Mouse (Mus musculus) liver, embryonic 14 days (tissue): ENCODE measurements around the gene Trappc5. TPM values are rescaled to one million over a fixed set of nuclear protein-coding genes. Genes with fewer than 3 reads are reported as not detected.

Source experiments
- polyA plus RNA-seq: library from polyadenylated mRNA; depleted of rRNA; stranded (reverse); fragments of >200 nt; gene quantifications from 2 replicates; pipeline ENCODE4 v1.2.3, GENCODE M21; 2012; rRNA removed

Gene Trappc5
- polyA plus RNA-seq, result 12.6 and 13.2 TPM in 2 replicates

DNA sequence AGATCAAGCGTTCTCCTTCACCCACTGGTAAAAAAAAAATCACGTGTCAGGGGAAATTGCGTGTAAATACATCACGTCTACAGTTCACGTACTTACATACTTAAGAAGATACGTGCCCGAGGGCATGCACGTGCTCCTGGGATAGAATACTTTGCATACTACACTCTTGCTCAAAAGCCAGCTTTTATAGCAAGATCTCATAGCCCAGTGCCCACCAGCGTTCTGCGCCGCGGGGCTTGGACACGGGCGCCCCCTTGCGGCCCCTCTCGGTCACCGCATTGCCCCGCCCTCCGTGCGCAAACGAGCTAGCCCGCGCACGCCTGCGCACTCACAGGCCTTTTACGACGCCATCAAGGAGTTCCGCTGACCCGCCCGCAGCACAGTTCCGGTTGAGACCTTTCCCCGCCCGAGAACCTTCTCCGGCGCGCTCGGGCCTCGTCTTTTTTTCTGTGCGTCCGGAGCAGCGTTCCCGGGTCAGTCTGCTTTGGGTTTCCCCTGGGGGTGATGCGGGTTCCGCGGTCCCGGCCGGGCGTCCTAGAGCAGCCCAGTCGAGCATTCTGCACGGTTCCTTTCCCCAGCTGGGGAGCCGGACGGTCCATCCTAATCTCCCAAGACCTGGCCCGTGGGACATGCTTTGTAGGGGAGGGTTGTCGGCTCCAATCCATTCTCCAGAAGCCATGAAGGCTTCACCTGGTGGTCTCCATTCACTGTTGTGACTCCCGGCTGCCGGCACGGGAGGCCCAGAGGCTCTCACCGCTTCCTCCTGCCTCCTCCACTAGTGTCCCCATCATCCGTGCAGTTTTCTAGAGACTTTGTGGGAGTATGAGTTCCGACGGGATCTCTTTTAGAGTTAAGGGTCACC lies at the start of gene Trappc5:
Gene Trappc5, plus strand, starts transcription at position 169 of the 862 bp plus-strand sequence.

DNA sequence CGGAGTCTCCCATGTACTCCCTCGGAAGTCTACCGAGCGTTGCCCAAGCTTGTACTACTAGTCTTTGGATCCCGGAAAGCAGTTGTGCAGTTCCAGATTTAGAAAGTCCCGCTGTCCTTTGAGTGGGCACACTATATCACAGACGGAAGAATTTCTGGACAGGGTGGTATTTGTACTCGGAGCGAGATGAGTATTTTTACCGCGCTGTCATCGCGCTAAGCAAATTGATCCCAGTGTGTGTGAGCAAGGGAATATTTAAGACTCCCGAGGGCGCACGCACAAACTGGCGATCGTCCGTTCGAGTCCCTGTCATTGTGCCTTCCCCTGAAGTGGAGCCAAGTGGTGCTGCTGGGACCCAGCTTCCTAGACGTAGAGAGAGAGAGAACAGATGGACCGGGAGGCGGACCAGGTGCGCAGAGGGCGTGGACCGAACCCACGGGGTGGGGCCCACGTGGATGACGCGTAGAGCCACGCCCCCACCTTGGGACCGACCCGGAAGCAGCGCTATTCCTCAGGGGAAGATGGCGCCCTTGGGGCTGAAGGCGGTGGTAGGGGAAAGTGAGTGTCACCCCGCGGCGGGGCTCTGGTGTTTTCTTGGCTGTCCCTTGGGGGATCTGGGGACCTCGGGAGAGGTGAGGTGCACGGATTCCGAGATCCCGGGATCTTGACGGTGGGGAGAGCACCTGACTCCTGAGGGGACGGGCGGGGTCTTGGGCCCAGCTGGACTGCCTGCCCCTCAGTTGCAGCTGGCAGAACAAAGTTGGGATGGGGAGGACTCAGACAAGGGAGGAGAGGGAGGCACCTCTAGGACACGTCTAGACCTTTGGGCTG lies 45.2 kb upstream of the Trappc5 start, which contains the start of gene Stxbp2:
Gene Stxbp2, plus strand, starts transcription at position 309 of the 831 bp plus-strand sequence.

DNA sequence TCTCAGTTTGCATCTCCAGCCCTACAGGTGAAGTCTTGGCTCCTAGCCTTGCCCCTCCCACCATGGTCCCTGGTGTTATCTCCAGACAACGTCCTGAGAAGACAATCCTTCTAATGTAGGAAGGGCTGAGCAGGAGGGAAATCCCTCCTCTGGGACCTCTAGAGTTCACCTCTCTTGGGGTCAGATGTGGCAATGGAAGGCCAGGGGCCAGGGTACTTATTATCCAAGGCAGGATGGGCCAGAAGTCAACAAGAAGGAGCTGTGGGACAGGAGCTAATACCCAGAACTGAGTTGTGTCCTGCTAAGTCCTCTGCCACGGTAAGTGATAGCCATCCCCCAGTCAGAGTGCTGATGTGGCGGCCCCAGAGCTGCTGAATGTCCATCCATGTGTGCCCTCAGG lies 20.6 kb upstream of the Trappc5 start, which contains the start of gene Retn:
Gene Retn, plus strand, starts transcription at position 245 of the 400 bp plus-strand sequence.

DNA sequence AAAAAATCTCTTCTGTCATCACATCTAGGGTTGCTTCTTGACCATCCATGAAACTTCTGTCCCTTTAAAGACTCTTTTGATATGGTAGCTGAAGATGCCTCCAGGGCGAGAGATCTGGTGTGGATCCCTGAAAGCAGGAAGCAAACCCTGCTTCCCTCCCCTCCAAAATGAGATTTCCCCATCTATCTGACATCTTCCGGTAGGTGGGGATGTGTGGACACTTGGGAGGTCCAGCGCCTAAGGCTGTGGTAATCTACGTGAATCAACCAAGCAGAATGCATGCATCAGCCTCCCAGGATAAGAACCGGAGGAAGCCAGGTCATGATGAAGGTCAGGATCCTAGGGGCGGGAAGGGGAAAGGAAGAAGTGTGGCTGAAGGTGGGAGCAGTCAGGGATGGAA lies 10.6 kb upstream of the Trappc5 start, which contains the start of gene Mcemp1:
Gene Mcemp1, plus strand, starts transcription at position 248 of the 400 bp plus-strand sequence.

DNA sequence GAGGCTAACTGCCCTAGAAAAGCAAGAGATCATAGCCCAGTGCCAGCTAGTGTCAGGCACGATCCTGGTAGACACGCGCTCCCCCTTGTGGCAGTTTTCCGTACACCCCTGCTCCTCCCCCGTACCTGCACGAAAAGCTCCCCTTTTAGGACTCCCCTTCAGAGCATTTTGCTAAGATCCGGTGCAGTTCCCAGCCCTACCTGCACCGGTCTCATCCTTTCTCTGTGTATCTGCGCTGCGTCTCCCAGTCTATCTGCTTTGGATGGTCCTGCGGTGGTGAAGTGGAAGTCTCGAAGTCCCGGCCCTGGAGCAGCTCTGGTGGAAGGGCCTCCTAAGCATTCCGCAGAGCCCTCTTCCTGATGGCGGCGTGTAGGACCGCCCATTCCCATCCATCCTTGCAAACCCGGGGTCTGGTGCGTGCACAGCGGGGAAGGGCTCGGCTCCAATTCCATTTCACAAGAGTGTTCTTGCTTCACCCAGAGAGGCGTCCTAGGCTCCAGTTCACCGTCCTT lies 4.1 kb upstream of the Trappc5 start, which contains the start of gene Fcor:
Gene Fcor, minus strand, starts transcription at position 383 of the 512 bp plus-strand sequence.

DNA sequence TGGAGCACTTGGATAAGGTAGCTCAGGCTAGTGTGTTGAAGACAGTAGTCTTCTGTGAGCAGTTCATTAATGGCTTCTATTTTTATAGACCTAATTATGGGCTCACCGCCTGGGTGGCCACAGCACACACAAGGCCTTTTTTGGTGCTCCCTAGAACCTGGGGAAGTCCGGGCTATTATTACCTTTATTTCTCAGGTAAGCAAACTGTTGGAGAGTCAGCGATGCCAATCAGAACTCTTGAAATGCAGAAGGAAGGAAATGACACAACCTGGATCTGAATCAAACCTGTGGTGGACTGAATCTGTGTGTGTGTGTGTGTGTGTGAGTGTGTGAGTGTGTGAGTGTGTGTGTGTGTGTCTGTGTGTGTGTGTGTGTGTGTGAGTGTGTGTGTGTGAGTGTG lies 18.0 kb downstream of the Trappc5 start, which contains the start of gene Fcer2a:
Gene Fcer2a, minus strand, starts transcription at position 55 of the 400 bp plus-strand sequence.

DNA sequence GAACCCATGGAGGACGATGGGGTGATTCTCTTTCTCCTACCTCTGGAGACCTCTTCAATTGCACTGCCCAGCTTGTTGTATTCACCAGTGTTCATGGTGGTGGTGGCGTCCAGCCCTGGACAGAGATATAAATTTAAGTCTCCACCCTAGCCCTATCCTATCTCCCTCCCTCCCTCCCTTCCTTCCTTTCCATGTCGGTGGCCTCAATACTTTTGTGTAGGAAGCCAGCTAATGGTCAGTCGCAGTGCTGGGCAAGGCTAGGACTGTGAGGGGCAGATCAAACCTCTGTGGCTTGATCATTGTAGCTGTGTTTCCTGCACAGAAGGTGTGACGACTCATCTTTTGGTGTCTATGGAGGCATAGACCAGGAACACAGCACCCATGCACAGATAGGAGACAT lies 44.5 kb downstream of the Trappc5 start, which contains the start of gene Clec4g:
Gene Clec4g, minus strand, starts transcription at position 101 of the 400 bp plus-strand sequence.

Other genes with a start within 250 kb of the Trappc5 start
- gene Pex11g, start 208.6 kb upstream of the Trappc5 start, polyA plus RNA-seq, result 2.6 and 2.8 TPM in 2 replicates
- 0.02 TPM in 1 of 2 replicates, not detected in the other for gene Tex45, start 205.4 kb upstream of the Trappc5 start, polyA plus RNA-seq
- 4.3 and 4.4 TPM in 2 replicates for gene Zfp358, start 183.2 kb upstream of the Trappc5 start, polyA plus RNA-seq
- gene Mcoln1, start 175.8 kb upstream of the Trappc5 start, polyA plus RNA-seq, result 23.0 and 25.9 TPM in 2 replicates
- gene Pnpla6, start 160.9 kb upstream of the Trappc5 start, polyA plus RNA-seq, result 12.1 and 13.4 TPM in 2 replicates
- gene C330021F23Rik, start 108.3 kb upstream of the Trappc5 start, polyA plus RNA-seq, result 2.6 and 3.3 TPM in 2 replicates
- 2.4 and 2.6 TPM in 2 replicates for gene Camsap3, start 89.0 kb upstream of the Trappc5 start, polyA plus RNA-seq
- gene Xab2, start 55.0 kb upstream of the Trappc5 start, polyA plus RNA-seq, result 25.8 and 27.8 TPM in 2 replicates
- gene Pet100, start 54.8 kb upstream of the Trappc5 start, polyA plus RNA-seq, result 32.5 and 36.6 TPM in 2 replicates
- gene Pcp2, start 50.8 kb upstream of the Trappc5 start, polyA plus RNA-seq, result not detected in 2 replicates
- gene Stxbp2, start 45.3 kb upstream of the Trappc5 start, polyA plus RNA-seq, result 46.1 and 55.2 TPM in 2 replicates
- gene Retn, start 20.5 kb upstream of the Trappc5 start, polyA plus RNA-seq, result 0.03 TPM in 1 of 2 replicates, not detected in the other
- 1.2 and 1.8 TPM in 2 replicates for gene Mcemp1, start 10.5 kb upstream of the Trappc5 start, polyA plus RNA-seq
- 1.7 and 2.2 TPM in 2 replicates for gene Fcor, start 3.9 kb upstream of the Trappc5 start, polyA plus RNA-seq
- not detected in 2 replicates for gene Fcer2a, start 17.9 kb downstream of the Trappc5 start, polyA plus RNA-seq
- gene Clec4g, start 44.4 kb downstream of the Trappc5 start, polyA plus RNA-seq, result 3.0 and 3.5 TPM in 2 replicates
- gene Cd209a, start 72.7 kb downstream of the Trappc5 start, polyA plus RNA-seq, result 0.06 and 0.07 TPM in 2 replicates
- not detected in 2 replicates for gene Cd209e, start 178.0 kb downstream of the Trappc5 start, polyA plus RNA-seq
- not detected in 2 replicates for gene Cd209d, start 202.3 kb downstream of the Trappc5 start, polyA plus RNA-seq